ENCODE assay signal across 12 mouse cellular contexts in genomic region chr5:146316316-146316715, GRCm38 (mm10).
DNase-seq lines count a peak whose midpoint lies in the region; ATAC-seq and TF ChIP-seq lines count a peak whose summit lies in the region.
"Had no signal": no experiment of that assay in that cellular context is flagged by ENCODE, and none has a peak within 500 bp of the region (broad histone marks: within the 10 kb centered on the region; RNA-seq: fewer than 3 reads in every experiment).

No protein-coding gene starts in this region.

- H3K27ac ChIP-seq in heart, adult 2 months, result peak overlapping the region; percentile 17; the same call in 1 of the 2 replicates
- H3K27ac ChIP-seq in midbrain, embryonic 11.5 days (ENCODE audit: low read depth, low read length), result no peak overlapping the region
- no peak overlapping the region for H3K27ac ChIP-seq in midbrain, embryonic 13.5 days
- peak overlapping the region; percentile 33; the same call in 1 of the 2 replicates for H3K27ac ChIP-seq in limb, embryonic 15.5 days
- H3K27ac ChIP-seq in midbrain, postnatal 0 days (ENCODE audit: low read depth, low read length), result no peak overlapping the region
- no peak overlapping the region for H3K27ac ChIP-seq in midbrain, embryonic 14.5 days (replicated peaks; ENCODE audit: low read depth, low read length)

- H3K4me2 ChIP-seq in midbrain, embryonic 11.5 days, result no peak overlapping the region
- H3K4me2 ChIP-seq in midbrain, embryonic 13.5 days (replicated peaks), result no peak overlapping the region
- no peak overlapping the region for H3K4me2 ChIP-seq in limb, embryonic 15.5 days
- no peak overlapping the region for H3K4me2 ChIP-seq in midbrain, postnatal 0 days (ENCODE audit: low read depth, low read length, poor library complexity, severe bottlenecking)
- no peak overlapping the region for H3K4me2 ChIP-seq in midbrain, embryonic 14.5 days (ENCODE audit: low read length)

- no peak for DNase-seq in heart, adult 2 months
- DNase-seq in heart, postnatal 36 days, result no peak
- DNase-seq in midbrain, embryonic 11.5 days (ENCODE audit: low spot score, missing footprints), result no peak
- peak; percentile 58 to 66 for DNase-seq in spleen, postnatal 4 days (ENCODE audit: low spot score in 2 of 2)
- DNase-seq in midbrain, postnatal 0 days (ENCODE audit: low spot score), result no peak
- DNase-seq in midbrain, embryonic 14.5 days, result no peak
- DNase-seq: adrenal gland, postnatal 25 days; cerebellum, postnatal 36 days; kidney, postnatal 10 days had no signal

- H3K9me3 ChIP-seq in midbrain, embryonic 11.5 days (ENCODE audit: control insufficient read depth, low read length), result no peaks in the 10 kb centered on the region
- no peaks in the 10 kb centered on the region for H3K9me3 ChIP-seq in midbrain, embryonic 13.5 days
- H3K9me3 ChIP-seq in limb, embryonic 15.5 days, result no peaks in the 10 kb centered on the region
- H3K9me3 ChIP-seq in midbrain, postnatal 0 days (ENCODE audit: low read length), result no peaks in the 10 kb centered on the region
- no peaks in the 10 kb centered on the region for H3K9me3 ChIP-seq in midbrain, embryonic 14.5 days (ENCODE audit: control insufficient read depth, low read length)

- no peaks in the 10 kb centered on the region for H3K27me3 ChIP-seq in heart, adult 2 months (ENCODE audit: control insufficient read depth, insufficient read depth, low read length)
- H3K27me3 ChIP-seq in midbrain, embryonic 11.5 days (ENCODE audit: control insufficient read depth, insufficient read depth, low read length), result no peaks in the 10 kb centered on the region
- no peaks in the 10 kb centered on the region for H3K27me3 ChIP-seq in midbrain, embryonic 13.5 days
- H3K27me3 ChIP-seq in limb, embryonic 15.5 days, result no peaks in the 10 kb centered on the region
- no peaks in the 10 kb centered on the region for H3K27me3 ChIP-seq in midbrain, postnatal 0 days (ENCODE audit: insufficient read depth, low read length)
- H3K27me3 ChIP-seq in midbrain, embryonic 14.5 days (ENCODE audit: control insufficient read depth, insufficient read depth, low read length), result no peaks in the 10 kb centered on the region
- H3K27me3 ChIP-seq: Patski had no signal

- 90% methylated on average over 5 of the region's 5 CpGs for WGBS in heart, adult 2 months
- 86% methylated on average over 5 of the region's 5 CpGs for WGBS in midbrain, embryonic 11.5 days
- WGBS in midbrain, embryonic 13.5 days, result 90% methylated on average over 5 of the region's 5 CpGs
- WGBS in limb, embryonic 15.5 days, result 81% methylated on average over 5 of the region's 5 CpGs
- WGBS in midbrain, postnatal 0 days, result 92% methylated on average over 5 of the region's 5 CpGs
- 92% methylated on average over 5 of the region's 5 CpGs for WGBS in midbrain, embryonic 14.5 days

- TF ChIP-seq EP300 in heart, adult 2 months (IDR thresholded peaks at IDR 0.05; ENCODE audit: insufficient read depth, low read depth, low read length), result no peak

- TF ChIP-seq CTCF in heart, adult 2 months (IDR thresholded peaks at IDR 0.05), result no peak
- no peak for TF ChIP-seq CTCF in midbrain, postnatal 0 days (IDR thresholded peaks at IDR 0.05)

- H3K9ac ChIP-seq in heart, adult 2 months (ENCODE audit: low read depth, low read length), result no peak overlapping the region
- H3K9ac ChIP-seq in midbrain, embryonic 11.5 days (ENCODE audit: low read length), result no peak overlapping the region
- no peak overlapping the region for H3K9ac ChIP-seq in midbrain, embryonic 13.5 days (replicated peaks)
- H3K9ac ChIP-seq in limb, embryonic 15.5 days, result no peak overlapping the region
- no peak overlapping the region for H3K9ac ChIP-seq in midbrain, postnatal 0 days (replicated peaks; ENCODE audit: low read length, poor library complexity, severe bottlenecking)
- H3K9ac ChIP-seq in midbrain, embryonic 14.5 days (replicated peaks; ENCODE audit: low read length), result no peak overlapping the region

- intact Hi-C loops in heart, adult 2 months (cut with DNase I), result no loop called here
- intact Hi-C loops in heart, postnatal 36 days (cut with DNase I), result no loop called here

- peak; percentile 59; the same call in 1 of the 2 replicates for ATAC-seq in midbrain, embryonic 11.5 days (ENCODE audit: low FRiP score)
- ATAC-seq in midbrain, embryonic 13.5 days, result no peak
- 0 out of 2 replicates have a peak, but pooled peaks have one; percentile 16 for ATAC-seq in limb, embryonic 15.5 days (ENCODE audit: insufficient number of reproducible peaks, low FRiP score, low TSS enrichment, low read depth)
- no peak for ATAC-seq in midbrain, postnatal 0 days (ENCODE audit: low FRiP score)
- no peak for ATAC-seq in midbrain, embryonic 14.5 days (ENCODE audit: low FRiP score, low TSS enrichment)

- TF ChIP-seq POLR2A in heart, adult 2 months (IDR thresholded peaks at IDR 0.05; ENCODE audit: insufficient read depth, low read depth, low read length), result no peak

- peaks cover 5% of the 10 kb centered on the region for H3K4me1 ChIP-seq in heart, adult 2 months (ENCODE audit: control insufficient read depth, insufficient read depth, low read length)
- no peaks in the 10 kb centered on the region for H3K4me1 ChIP-seq in midbrain, embryonic 11.5 days (ENCODE audit: control insufficient read depth, insufficient read depth, low read length)
- peaks cover 7% of the 10 kb centered on the region for H3K4me1 ChIP-seq in midbrain, embryonic 13.5 days (replicated peaks)
- H3K4me1 ChIP-seq in limb, embryonic 15.5 days, result peaks cover 45% of the 10 kb centered on the region
- no peaks in the 10 kb centered on the region for H3K4me1 ChIP-seq in midbrain, postnatal 0 days (ENCODE audit: insufficient read depth, low read length)
- no peaks in the 10 kb centered on the region for H3K4me1 ChIP-seq in midbrain, embryonic 14.5 days (ENCODE audit: control insufficient read depth, insufficient read depth, low read length)

- no peaks in the 10 kb centered on the region for H3K36me3 ChIP-seq in heart, adult 2 months (ENCODE audit: control insufficient read depth, insufficient read depth, low read length)
- H3K36me3 ChIP-seq in midbrain, embryonic 11.5 days (ENCODE audit: control insufficient read depth, insufficient read depth, low read length), result no peaks in the 10 kb centered on the region
- no peaks in the 10 kb centered on the region for H3K36me3 ChIP-seq in midbrain, embryonic 13.5 days
- H3K36me3 ChIP-seq in limb, embryonic 15.5 days, result no peaks in the 10 kb centered on the region
- H3K36me3 ChIP-seq in midbrain, postnatal 0 days (ENCODE audit: insufficient read depth, low read length), result no peaks in the 10 kb centered on the region
- H3K36me3 ChIP-seq in midbrain, embryonic 14.5 days (ENCODE audit: control insufficient read depth, insufficient read depth, low read length), result no peaks in the 10 kb centered on the region

- H3K4me3 ChIP-seq in heart, adult 2 months, result no peak overlapping the region
- H3K4me3 ChIP-seq in midbrain, embryonic 11.5 days (ENCODE audit: low read depth, low read length), result no peak overlapping the region
- H3K4me3 ChIP-seq in midbrain, embryonic 13.5 days (replicated peaks), result no peak overlapping the region
- no peak overlapping the region for H3K4me3 ChIP-seq in limb, embryonic 15.5 days
- H3K4me3 ChIP-seq in midbrain, postnatal 0 days (ENCODE audit: low read depth, low read length), result no peak overlapping the region
- H3K4me3 ChIP-seq in midbrain, embryonic 14.5 days (replicated peaks; ENCODE audit: low read depth, low read length), result no peak overlapping the region

- no peaks in the 10 kb centered on the region for H3K79me2 ChIP-seq in heart, adult 2 months (replicated peaks; ENCODE audit: control insufficient read depth, insufficient read depth, low read length)

Comparison
In these comparisons a context has a peak if more than half of its experiments do, and no peak if none do; other contexts are left out.
1. ATAC-seq: peak in midbrain, embryonic 11.5 days (single experiment) and limb, embryonic 15.5 days (single experiment); none in midbrain, embryonic 13.5 days (single experiment), midbrain, postnatal 0 days (single experiment) and midbrain, embryonic 14.5 days (single experiment).
2. DNase-seq: peak in spleen, postnatal 4 days (2 of 2); none in heart, adult 2 months (0 of 2), heart, postnatal 36 days (0 of 2), midbrain, embryonic 11.5 days (single experiment), midbrain, postnatal 0 days (single experiment) and midbrain, embryonic 14.5 days (single experiment).
3. H3K27ac ChIP-seq: peak in heart, adult 2 months (single experiment) and limb, embryonic 15.5 days (single experiment); none in midbrain, embryonic 11.5 days (single experiment), midbrain, embryonic 13.5 days (single experiment), midbrain, postnatal 0 days (single experiment) and midbrain, embryonic 14.5 days (single experiment).